Mouse (Mus musculus) erythroblast, adult 5-6 weeks (primary cell): ENCODE results near the gene Ccdc40. TPM values are rescaled to one million over a fixed set of nuclear protein-coding genes. Genes with fewer than 3 reads are reported as not detected.
A peak's percentile ranks its signal among the peaks of the same experiment; 100 is the strongest.

Experiments
- ATAC-seq: replicated peaks from 2 replicates; pipeline ENCODE4 v1.8.0; 2016; ENCODE audit warnings: moderate number of reproducible peaks, mild to moderate bottlenecking, moderate TSS enrichment, inconsistent platforms; ENCODE audit not compliant: poor library complexity, low FRiP score, severe bottlenecking
- total RNA-seq, 2 experiments: library from RNA; stranded (forward) in 1 of 2; stranded (reverse) in 1 of 2; fragments of 150-400 nt in 1 of 2; fragments of 200-764, 138-1000 nt in 1 of 2; gene quantifications; 2 replicates each; pipeline versions ENCODE4 v1.2.3 to v1.2.4; 2015 to 2017; ENCODE audit warnings: low replicate concordance in 2 of 2

Gene Ccdc40
- total RNA-seq (2015; ENCODE audit: low replicate concordance) (not detected in 2 replicates), total RNA-seq (2017; ENCODE audit: low replicate concordance) (0.56 and 1.5 TPM in 2 replicates)

GRCm38 (mm10) chr11:119228091-119228781 is at the start of gene Ccdc40, which contains the start of gene Tbc1d16:
Gene Ccdc40 (plus strand): TSS chr11:119228572.
Gene Tbc1d16 (minus strand): TSS chr11:119228499.
- ATAC-seq, result no peak

- no peak for ATAC-seq
Measured at GRCm38 (mm10) chr11:119180824-119181582, 47.4 kb upstream of the Ccdc40 start.

GRCm38 (mm10) chr11:119181861-119182395 is 46.4 kb upstream of the Ccdc40 start:
- no peak for ATAC-seq

DNA sequence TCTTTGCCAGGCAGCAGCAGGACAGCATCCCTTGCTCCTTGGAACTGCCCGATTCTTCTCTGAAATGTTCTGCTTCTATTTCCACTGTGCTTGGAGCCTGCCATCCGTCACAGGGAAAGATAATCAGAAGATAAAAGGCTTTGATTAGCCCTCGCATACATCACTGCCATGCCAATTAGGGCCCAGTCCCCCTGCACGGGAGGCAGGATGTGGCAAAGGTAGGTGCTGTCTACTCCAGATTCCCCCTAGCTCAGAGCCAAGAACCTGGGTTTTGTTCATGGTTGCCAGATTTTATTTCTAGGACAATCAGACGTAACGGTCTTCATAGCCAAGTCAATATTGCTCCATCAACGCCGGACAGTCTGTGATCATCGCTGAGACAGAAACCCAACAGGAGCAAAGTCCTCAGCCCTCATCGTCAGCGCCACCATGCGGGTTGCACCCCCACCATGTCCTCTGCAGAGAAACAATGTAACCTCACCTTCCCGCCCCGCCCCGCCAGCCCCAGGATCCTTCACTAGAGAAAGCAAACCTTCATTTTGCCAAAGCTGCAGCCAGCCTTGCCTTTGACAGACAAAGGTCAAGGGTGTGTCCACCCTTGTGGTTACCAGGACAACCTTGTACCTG is 44.6 kb upstream of the Ccdc40 start:
- no peak for ATAC-seq

GRCm38 (mm10) chr11:119186381-119186780 is 42.0 kb upstream of the Ccdc40 start:
- no peak for ATAC-seq

DNA sequence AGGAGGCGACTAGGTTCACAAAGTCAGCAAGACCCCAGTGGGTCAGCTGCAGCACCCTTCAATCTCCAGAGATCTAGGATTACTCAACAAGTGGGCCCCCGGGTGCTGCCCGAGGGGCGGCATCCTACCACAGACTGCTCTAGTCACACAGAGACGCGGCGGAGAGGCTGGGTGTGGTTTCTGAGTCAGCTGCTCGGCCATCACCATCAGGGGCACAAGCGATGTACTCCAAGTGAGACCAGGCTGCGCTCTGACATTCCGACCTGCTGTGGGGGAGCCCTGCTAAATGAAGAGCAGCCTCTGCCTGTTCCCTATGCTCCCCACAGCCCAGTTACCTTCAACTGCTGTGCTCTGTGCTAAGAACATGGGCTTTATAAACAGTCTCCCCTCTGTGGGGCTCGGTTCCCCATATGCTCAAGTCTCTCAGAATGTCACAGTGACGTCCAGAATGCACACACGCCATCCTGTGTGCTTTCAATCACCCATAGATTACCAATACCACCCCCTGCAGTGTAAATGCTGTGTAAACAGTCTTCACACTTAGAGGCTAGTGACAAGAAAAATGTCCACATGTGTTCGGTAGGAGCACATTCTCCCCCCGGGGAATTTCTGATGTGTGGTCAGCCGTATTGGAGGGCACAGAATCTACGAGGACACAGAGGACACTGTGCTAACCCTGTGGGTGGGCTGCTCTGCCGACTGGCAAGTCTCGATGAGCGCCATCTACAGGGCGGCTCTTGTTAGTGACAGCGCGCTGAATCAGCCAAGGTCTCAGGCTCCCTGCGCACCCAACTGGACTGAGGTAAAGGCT is 41.2 kb upstream of the Ccdc40 start:
- ATAC-seq, result no peak

DNA sequence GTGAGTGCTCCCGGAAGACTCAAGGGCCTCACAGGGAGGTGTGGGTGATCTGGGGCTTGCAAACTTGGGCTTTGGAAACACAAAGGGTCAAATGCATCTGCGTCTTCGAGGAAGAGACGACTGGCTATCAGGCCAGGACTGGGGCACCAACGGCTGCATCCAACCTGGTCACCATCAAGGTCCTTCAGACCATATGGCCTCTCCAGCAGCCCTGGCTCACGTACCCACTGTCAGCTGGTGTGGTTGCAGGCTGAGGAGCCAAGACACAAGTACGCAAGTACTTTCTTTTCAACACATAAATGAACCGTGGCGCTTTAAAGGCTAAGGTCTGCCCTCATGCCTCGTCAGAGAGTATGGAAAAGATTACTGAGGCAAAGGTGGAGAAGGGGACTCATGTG is 40.6 kb upstream of the Ccdc40 start:
- no peak for ATAC-seq

GRCm38 (mm10) chr11:119188389-119188788 is 40.0 kb upstream of the Ccdc40 start:
- no peak for ATAC-seq

DNA sequence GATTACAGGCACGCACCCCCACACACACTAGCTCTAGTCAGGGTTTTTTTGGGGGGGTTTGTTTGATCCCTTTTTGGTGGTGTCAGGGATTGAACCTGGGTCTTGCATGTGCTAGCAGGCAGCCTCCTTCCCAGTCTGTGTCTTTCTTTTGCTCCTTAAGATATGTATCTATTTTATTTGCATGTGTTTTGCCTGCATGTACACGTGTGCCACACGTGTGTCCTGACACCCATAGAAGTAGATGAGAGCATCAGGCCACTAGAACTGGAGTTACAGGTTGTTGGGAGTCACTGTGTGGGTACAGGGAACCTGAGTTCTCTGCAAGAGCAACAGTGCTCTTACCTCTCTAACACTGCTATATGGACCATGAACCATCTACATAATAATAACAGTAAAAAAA is 39.1 kb upstream of the Ccdc40 start:
- ATAC-seq, result no peak

DNA sequence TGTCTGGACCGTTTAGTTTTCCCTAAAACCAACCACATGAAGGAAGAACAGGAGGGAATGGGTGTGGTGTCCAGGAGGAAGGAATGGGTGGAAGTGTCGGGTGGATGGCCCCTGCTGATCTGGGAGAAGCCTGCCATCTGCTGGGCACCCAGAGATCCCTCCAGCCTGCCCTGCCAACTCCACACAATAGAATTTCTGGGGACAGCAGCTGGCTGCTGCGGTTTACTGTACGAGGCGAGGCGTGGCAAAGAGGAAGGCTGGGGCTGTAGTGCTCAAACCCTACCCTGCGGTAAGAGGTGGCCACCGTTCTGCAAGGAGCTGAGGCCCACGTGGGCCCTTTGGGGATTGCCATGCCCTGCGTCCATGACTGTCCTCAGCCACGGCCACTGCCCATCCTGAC is 37.9 kb upstream of the Ccdc40 start:
- no peak for ATAC-seq

GRCm38 (mm10) chr11:119191606-119192081 is 36.7 kb upstream of the Ccdc40 start:
- ATAC-seq, result no peak

DNA sequence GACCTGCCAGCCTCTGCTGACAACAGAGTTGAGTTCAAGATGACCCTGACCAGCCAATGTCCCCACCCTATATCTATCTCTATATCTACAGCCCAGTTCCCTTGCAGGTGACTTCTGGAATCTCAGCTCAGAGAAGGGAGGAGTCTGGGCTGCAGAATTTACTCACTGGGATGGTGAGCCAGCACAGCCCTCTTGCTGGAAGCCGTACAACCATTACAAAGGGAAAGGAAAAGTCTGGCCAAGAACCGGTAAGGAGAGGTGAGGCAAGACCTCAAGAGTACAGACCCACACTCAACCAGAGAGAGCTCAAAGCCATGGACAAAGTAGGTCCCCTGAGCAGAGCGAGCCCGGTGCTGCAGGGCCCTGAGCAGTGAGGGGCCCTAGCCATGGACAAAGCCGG is 36.2 kb upstream of the Ccdc40 start:
- ATAC-seq, result no peak

- no peak for ATAC-seq
Measured at GRCm38 (mm10) chr11:119192605-119193004, 35.8 kb upstream of the Ccdc40 start.

DNA sequence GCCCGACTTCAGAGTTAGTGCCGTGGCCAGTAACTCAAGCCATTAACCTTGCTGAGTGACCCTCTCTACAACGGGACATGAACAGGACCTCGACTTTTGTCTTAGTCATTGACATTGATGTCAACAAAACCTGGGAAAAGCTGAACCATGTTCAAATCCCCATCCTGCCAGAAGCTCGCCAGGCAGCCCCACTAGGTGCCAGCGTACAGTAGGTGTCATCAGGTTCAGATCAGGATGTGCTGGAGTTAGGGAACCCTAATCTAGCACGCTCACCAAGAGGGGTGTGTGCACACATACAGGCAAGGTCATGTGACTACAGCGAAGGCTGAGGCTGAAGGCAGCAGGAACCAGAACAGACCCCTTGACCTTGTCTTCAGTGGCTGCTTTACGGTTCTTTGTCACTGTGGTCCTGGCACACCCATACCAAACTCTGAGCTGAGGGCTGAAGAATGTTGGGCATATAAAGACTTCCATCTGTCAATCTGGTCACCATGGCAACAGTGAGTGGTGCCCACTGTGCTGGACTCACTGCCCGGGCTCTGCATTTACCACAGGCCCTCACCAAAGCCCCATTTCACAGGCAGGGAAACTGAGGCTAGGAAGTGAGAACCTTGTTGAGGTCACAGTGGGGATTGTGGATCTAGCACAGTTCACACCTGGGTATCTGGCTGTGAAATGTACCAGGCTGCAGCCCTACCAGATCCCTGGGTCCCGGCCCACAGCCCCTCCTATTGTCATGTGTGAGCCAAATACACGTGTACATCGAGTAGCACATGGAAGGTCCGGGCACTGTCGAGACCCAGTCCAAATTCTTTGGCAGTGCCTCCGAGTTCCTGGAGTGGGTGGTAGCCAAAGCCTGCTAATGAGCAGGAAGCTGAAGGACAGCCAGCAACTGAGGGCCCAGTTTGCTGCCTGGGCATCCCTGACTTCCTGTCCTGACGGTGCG is 30.5 kb upstream of the Ccdc40 start:
- 0 out of 2 replicates have a peak, but pooled peaks have one; percentile 14 for ATAC-seq

DNA sequence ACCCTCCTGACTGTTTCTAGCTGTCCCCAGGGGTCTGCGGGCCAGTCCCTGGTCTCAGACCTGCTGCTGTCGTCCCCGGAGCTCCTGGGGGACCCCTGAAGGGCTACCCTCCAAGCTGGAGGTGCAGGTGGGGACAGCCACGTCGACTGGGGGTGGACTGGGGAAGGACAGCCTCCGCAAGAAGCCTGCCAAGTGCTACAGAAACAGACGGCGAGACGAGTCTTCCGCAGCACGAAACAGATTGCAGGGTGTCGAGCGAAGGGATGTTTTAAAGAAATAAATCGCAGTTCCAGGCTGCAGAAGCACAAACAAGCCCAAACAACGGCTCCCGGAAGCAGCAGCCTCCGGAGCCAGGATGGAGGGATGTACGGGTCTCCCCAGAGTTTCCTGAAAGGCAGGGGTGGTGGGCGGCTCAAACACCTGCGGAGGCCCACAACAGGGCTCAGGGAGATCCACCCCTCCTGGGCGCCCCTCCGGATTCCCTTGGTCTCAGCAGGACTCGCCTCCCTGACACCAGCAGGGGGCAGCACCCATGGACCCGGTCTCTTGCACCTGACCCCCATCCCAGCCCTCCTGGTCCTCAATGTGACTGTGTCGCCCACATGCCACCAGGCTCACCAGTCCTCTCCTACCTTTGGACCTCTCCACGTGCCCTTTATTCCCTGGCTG is 29.7 kb upstream of the Ccdc40 start:
- ATAC-seq, result no peak

- no peak for ATAC-seq
Measured at GRCm38 (mm10) chr11:119199233-119199601, 29.2 kb upstream of the Ccdc40 start.

GRCm38 (mm10) chr11:119203423-119203822 is 24.9 kb upstream of the Ccdc40 start:
- ATAC-seq, result peak; percentile 55

- ATAC-seq, result no peak
Measured at GRCm38 (mm10) chr11:119205738-119206137, 22.6 kb upstream of the Ccdc40 start.
